Mouse (Mus musculus): ENCODE measurements around the gene Rpl9-ps6. TPM values are rescaled to one million over a fixed set of nuclear protein-coding genes. Genes with fewer than 3 reads are reported as not detected.
"Not testable (repeated sequence)": the region's sequence is repeated elsewhere in the genome, so short reads cannot be mapped to it uniquely, and the experiment has no call there.

Rpl9-ps6 gene
- polyA plus RNA-seq, 1 experiment: 2.3 TPM

- Histone ChIP-seq H3K36me3 (replicated peaks; ENCODE audit: low read length) (no peaks in the 10 kb centered on the region), H3K27me3 (replicated peaks) (peaks cover 8% of the 10 kb centered on the region), H3K9me3 (no peaks in the 10 kb centered on the region)
These were observed 947 bp upstream of the Rpl9-ps6 start for GRCm38 (mm10) chr19:32467325-32467724.

GRCm38 (mm10) chr19:32465228-32465627, 1.1 kb downstream of the Rpl9-ps6 start:
- Histone ChIP-seq H3K4me3 (replicated peaks) (no peak overlapping the region), H3K4me1 (peaks cover 13% of the 10 kb centered on the region), H3K36me3 (replicated peaks; ENCODE audit: low read length) (no peaks in the 10 kb centered on the region), H3K9me3 (no peaks in the 10 kb centered on the region), H3K27me3 (replicated peaks) (peaks cover 2% of the 10 kb centered on the region)
- TF ChIP-seq FLI1 (IDR thresholded peaks at IDR 0.05; ENCODE audit: low read length) (no peak), GATA1 (IDR thresholded peaks at IDR 0.05; ENCODE audit: borderline replicate concordance, low read length) (no peak)

More at GRCm38 (mm10) chr19:32467325-32467724, 947 bp upstream of the Rpl9-ps6 start:
- H3K4me1 ChIP-seq: peaks cover 22% of the 10 kb centered on the region
- no peak overlapping the region for H3K4me3 ChIP-seq (replicated peaks)
- TF ChIP-seq GATA1 (IDR thresholded peaks at IDR 0.05; ENCODE audit: borderline replicate concordance, low read length) (no peak), FLI1 (IDR thresholded peaks at IDR 0.05; ENCODE audit: low read length) (no peak)

- Histone ChIP-seq H3K4me3 (replicated peaks) (no peak overlapping the region), H3K36me3 (replicated peaks; ENCODE audit: low read length) (no peaks in the 10 kb centered on the region), H3K27me3 (replicated peaks) (no peaks in the 10 kb centered on the region), H3K4me1 (peaks cover 12% of the 10 kb centered on the region), H3K9me3 (no peaks in the 10 kb centered on the region)
- no peak for TF ChIP-seq FLI1 (IDR thresholded peaks at IDR 0.05; ENCODE audit: low read length)
- TF ChIP-seq GATA1 (IDR thresholded peaks at IDR 0.05; ENCODE audit: borderline replicate concordance, low read length): no peak
These were observed 3.3 kb downstream of the Rpl9-ps6 start for GRCm38 (mm10) chr19:32463037-32463436.

- H3K27me3 ChIP-seq (replicated peaks); H3K4me3 ChIP-seq (replicated peaks); H3K4me1 ChIP-seq; H3K36me3 ChIP-seq (replicated peaks; ENCODE audit: low read length): not testable (repeated sequence)
- H3K9me3 ChIP-seq: peaks cover 13% of the 10 kb centered on the region
These were observed 8.7 kb downstream of the Rpl9-ps6 start for GRCm38 (mm10) chr19:32457631-32458030.

GRCm38 (mm10) chr19:32456744-32457143, 9.6 kb downstream of the Rpl9-ps6 start:
- Histone ChIP-seq H3K4me1 (no peaks in the 10 kb centered on the region), H3K27me3 (replicated peaks) (no peaks in the 10 kb centered on the region), H3K9me3 (peaks cover 18% of the 10 kb centered on the region), H3K36me3 (replicated peaks; ENCODE audit: low read length) (no peaks in the 10 kb centered on the region), H3K4me3 (replicated peaks) (no peak overlapping the region)
- no peak for TF ChIP-seq GATA1 (IDR thresholded peaks at IDR 0.05; ENCODE audit: borderline replicate concordance, low read length)
- TF ChIP-seq FLI1 (IDR thresholded peaks at IDR 0.05; ENCODE audit: low read length): no peak

- Histone ChIP-seq H3K36me3 (replicated peaks; ENCODE audit: low read length) (no peaks in the 10 kb centered on the region), H3K4me3 (replicated peaks) (no peak overlapping the region), H3K27me3 (replicated peaks) (no peaks in the 10 kb centered on the region), H3K4me1 (no peaks in the 10 kb centered on the region), H3K9me3 (peaks cover 35% of the 10 kb centered on the region)
- TF ChIP-seq GATA1 (IDR thresholded peaks at IDR 0.05; ENCODE audit: borderline replicate concordance, low read length): no peak
- no peak for TF ChIP-seq FLI1 (IDR thresholded peaks at IDR 0.05; ENCODE audit: low read length)
These were observed 14.1 kb downstream of the Rpl9-ps6 start for GRCm38 (mm10) chr19:32452231-32452630.

GRCm38 (mm10) chr19:32448931-32449330, 17.4 kb downstream of the Rpl9-ps6 start:
- Histone ChIP-seq H3K36me3 (replicated peaks; ENCODE audit: low read length) (no peaks in the 10 kb centered on the region), H3K9me3 (peaks cover 35% of the 10 kb centered on the region), H3K4me3 (replicated peaks) (no peak overlapping the region), H3K27me3 (replicated peaks) (no peaks in the 10 kb centered on the region), H3K4me1 (no peaks in the 10 kb centered on the region)
- no peak for TF ChIP-seq FLI1 (IDR thresholded peaks at IDR 0.05; ENCODE audit: low read length)
- no peak for TF ChIP-seq GATA1 (IDR thresholded peaks at IDR 0.05; ENCODE audit: borderline replicate concordance, low read length)

GRCm38 (mm10) chr19:32441568-32441967, 24.8 kb downstream of the Rpl9-ps6 start:
- peaks cover 23% of the 10 kb centered on the region for H3K9me3 ChIP-seq
- H3K4me3 ChIP-seq (replicated peaks): no peak overlapping the region
- TF ChIP-seq GATA1 (IDR thresholded peaks at IDR 0.05; ENCODE audit: borderline replicate concordance, low read length) (no peak), FLI1 (IDR thresholded peaks at IDR 0.05; ENCODE audit: low read length) (no peak)
- H3K4me1 ChIP-seq: no peaks in the 10 kb centered on the region
- no peaks in the 10 kb centered on the region for H3K36me3 ChIP-seq (replicated peaks; ENCODE audit: low read length)
- H3K27me3 ChIP-seq (replicated peaks): no peaks in the 10 kb centered on the region

- H3K36me3 ChIP-seq (replicated peaks; ENCODE audit: low read length): no peaks in the 10 kb centered on the region
- TF ChIP-seq GATA1 (IDR thresholded peaks at IDR 0.05; ENCODE audit: borderline replicate concordance, low read length): no peak
- TF ChIP-seq FLI1 (IDR thresholded peaks at IDR 0.05; ENCODE audit: low read length): no peak
- H3K9me3 ChIP-seq: peaks cover 23% of the 10 kb centered on the region
- no peaks in the 10 kb centered on the region for H3K4me1 ChIP-seq
- no peak overlapping the region for H3K4me3 ChIP-seq (replicated peaks)
- no peaks in the 10 kb centered on the region for H3K27me3 ChIP-seq (replicated peaks)
These were observed 27.0 kb downstream of the Rpl9-ps6 start for GRCm38 (mm10) chr19:32439356-32439755.

- peaks cover 11% of the 10 kb centered on the region for H3K27me3 ChIP-seq (replicated peaks)
- no peak overlapping the region for H3K4me3 ChIP-seq (replicated peaks)
- H3K36me3 ChIP-seq (replicated peaks; ENCODE audit: low read length): no peaks in the 10 kb centered on the region
- TF ChIP-seq FLI1 (IDR thresholded peaks at IDR 0.05; ENCODE audit: low read length) (no peak), GATA1 (IDR thresholded peaks at IDR 0.05; ENCODE audit: borderline replicate concordance, low read length) (no peak)
- H3K9me3 ChIP-seq: no peaks in the 10 kb centered on the region
- H3K4me1 ChIP-seq: no peaks in the 10 kb centered on the region
These were observed 40.5 kb downstream of the Rpl9-ps6 start for GRCm38 (mm10) chr19:32425856-32426255.

- H3K36me3 ChIP-seq (replicated peaks; ENCODE audit: low read length): no peaks in the 10 kb centered on the region
- no peak overlapping the region for H3K4me3 ChIP-seq (replicated peaks)
- no peaks in the 10 kb centered on the region for H3K4me1 ChIP-seq
- TF ChIP-seq FLI1 (IDR thresholded peaks at IDR 0.05; ENCODE audit: low read length): no peak
- no peak for TF ChIP-seq GATA1 (IDR thresholded peaks at IDR 0.05; ENCODE audit: borderline replicate concordance, low read length)
- no peaks in the 10 kb centered on the region for H3K9me3 ChIP-seq
- peaks cover 11% of the 10 kb centered on the region for H3K27me3 ChIP-seq (replicated peaks)
These were observed 41.7 kb downstream of the Rpl9-ps6 start for GRCm38 (mm10) chr19:32424706-32425105.
